Mouse (Mus musculus) embryo, embryonic 11.5 days (tissue): Measurements from ENCODE around the gene Enpp6.
A peak's percentile ranks its signal among the peaks of the same experiment; 100 is the strongest.

ENCODE experiments used
- DNase-seq: peaks from one replicate; pipeline ENCODE4 v3.0.0-alpha.2; 2012; ENCODE audit warnings: low read depth, low spot score

The Enpp6 gene

GRCm38 (mm10) chr8:47061105-47061720 lies 74.5 kb downstream of the Enpp6 start:
- DNase-seq, result no peak

- no peak for DNase-seq
Measured at GRCm38 (mm10) chr8:47067121-47067520, 80.4 kb downstream of the Enpp6 start.

- DNase-seq, result no peak
Measured at GRCm38 (mm10) chr8:47069634-47070033, 82.9 kb downstream of the Enpp6 start.

- no peak for DNase-seq
Measured at GRCm38 (mm10) chr8:47072001-47072400, 85.3 kb downstream of the Enpp6 start.

GRCm38 (mm10) chr8:47075941-47076555 lies 89.4 kb downstream of the Enpp6 start:
- DNase-seq, result no peak

GRCm38 (mm10) chr8:47080037-47080436 lies 93.3 kb downstream of the Enpp6 start:
- peak; percentile 11 for DNase-seq

GRCm38 (mm10) chr8:47082201-47083027 lies 95.7 kb downstream of the Enpp6 start:
- no peak for DNase-seq

GRCm38 (mm10) chr8:47090021-47090420 lies 103.3 kb downstream of the Enpp6 start:
- no peak for DNase-seq

GRCm38 (mm10) chr8:47105617-47106016 lies 118.9 kb downstream of the Enpp6 start:
- no peak for DNase-seq

- no peak for DNase-seq
Measured at GRCm38 (mm10) chr8:47114133-47114796, 127.6 kb downstream of the Enpp6 start.

GRCm38 (mm10) chr8:47117336-47117735 lies 130.6 kb downstream of the Enpp6 start:
- peak; percentile 5 for DNase-seq

GRCm38 (mm10) chr8:47119895-47120294 lies 133.2 kb downstream of the Enpp6 start:
- DNase-seq, result no peak

- DNase-seq, result no peak
Measured at GRCm38 (mm10) chr8:47128859-47129258, 142.2 kb downstream of the Enpp6 start.

GRCm38 (mm10) chr8:47133381-47133780 lies 146.7 kb downstream of the Enpp6 start:
- no peak for DNase-seq

- DNase-seq, result no peak
Measured at GRCm38 (mm10) chr8:47134736-47135135, 148.0 kb downstream of the Enpp6 start.

GRCm38 (mm10) chr8:47135586-47135985 lies 148.9 kb downstream of the Enpp6 start:
- DNase-seq, result no peak

- DNase-seq, result no peak
Measured at GRCm38 (mm10) chr8:47136047-47136446, 149.4 kb downstream of the Enpp6 start.

GRCm38 (mm10) chr8:47145258-47145657 lies 158.6 kb downstream of the Enpp6 start:
- no peak for DNase-seq
